Mouse (Mus musculus) lung, postnatal 0 days (tissue): ENCODE data around the gene Nup98. TPM values are rescaled to one million over a fixed set of nuclear protein-coding genes. Genes with fewer than 3 reads are reported as not detected.

Experiments
- ATAC-seq: fragments of 200-750 bp; cut with Nextera tagmentation; 2 replicates; pipeline ENCODE4 v1.8.0; 2017; ENCODE audit warnings: moderate library complexity
- DNase-seq: peaks from one replicate; pipeline ENCODE4 v3.0.0-alpha.2; 2016; ENCODE audit warnings: low spot score
- H3K27ac ChIP-seq: fragments of 300-500 bp; sonication (generic); 2 replicates; pipeline ENCODE4 v1.5.1; 2014; ENCODE audit warnings: antibody characterized with exemption, mild to moderate bottlenecking, low read length, mixed read lengths
- H3K27me3 ChIP-seq: fragments of 300-500 bp; sonication (generic); replicated peaks from 2 replicates; pipeline ENCODE4 v1.6.1; 2014; ENCODE audit warnings: low read length, mixed read lengths; ENCODE audit not compliant: insufficient read depth
- H3K36me3 ChIP-seq: fragments of 300-500 bp; sonication (generic); 2 replicates; pipeline ENCODE4 v1.6.1; 2014; ENCODE audit warnings: low read length, mixed read lengths; ENCODE audit not compliant: insufficient read depth
- H3K4me1 ChIP-seq: fragments of 300-500 bp; sonication (generic); 2 replicates; pipeline ENCODE4 v1.6.1; 2014; ENCODE audit warnings: antibody characterized with exemption, low read depth, low read length, mixed read lengths; ENCODE audit not compliant: insufficient read depth
- H3K4me2 ChIP-seq: fragments of 300-500 bp; sonication (generic); replicated peaks from 2 replicates; pipeline ENCODE4 v1.6.1; 2014; ENCODE audit warnings: low read depth, mild to moderate bottlenecking, low read length, moderate library complexity, mixed read lengths
- H3K4me3 ChIP-seq: fragments of 300-500 bp; sonication (generic); 2 replicates; pipeline ENCODE4 v1.5.1; 2014; ENCODE audit warnings: low read depth, low read length
- H3K9ac ChIP-seq: fragments of 300-500 bp; sonication (generic); replicated peaks from 2 replicates; pipeline ENCODE4 v1.6.1; 2014; ENCODE audit warnings: low read depth, mild to moderate bottlenecking
- H3K9me3 ChIP-seq: fragments of 300-500 bp; sonication (generic); 2 replicates; pipeline ENCODE4 v1.6.1; 2016; ENCODE audit warnings: low read length, mixed read lengths
- CTCF ChIP-seq: IDR thresholded peaks from 2 replicates; pipeline ENCODE4 v1.5.1; 2016; ENCODE audit warnings: antibody characterized with exemption, mild to moderate bottlenecking
- EP300 ChIP-seq: IDR thresholded peaks from 2 replicates; pipeline ENCODE4 v1.6.1; 2016; ENCODE audit warnings: antibody characterized with exemption, mild to moderate bottlenecking, control low read depth
- WGBS: fragments of 180-500 bp; shearing (Covaris S2); extraction: QIAGEN DNeasy Blood & Tissue Kit; methylation state at CpG from one replicate; pipeline ENCODE4 v1.1.7; 2014; 5-methylcytosine and 5-hydroxymethylcytosine counted together
- polyA plus RNA-seq: library from polyadenylated mRNA; unstranded; fragments of >200 nt; fragmentation: Nextera tagmentation; extraction: Ambion mirVana; gene quantifications from 2 replicates; pipeline ENCODE4 v1.2.1, GENCODE M21; 2015

Gene Nup98
- polyA plus RNA-seq: 15.5 and 17.0 TPM in 2 replicates

GRCm38 (mm10) chr7:102209756-102210721, at the start of gene Nup98, which contains the start of gene Pgap2:
Gene Nup98 (minus strand): TSS chr7:102210176.
Gene Pgap2 (plus strand): TSS chr7:102210208.
- H3K4me1 ChIP-seq: peaks cover 8% of the 10 kb centered on the region; the same call in 1 of the 2 replicates
- H3K9ac ChIP-seq: peak within 1 kb of the TSS; percentile 82
- H3K9me3 ChIP-seq: no peaks in the 10 kb centered on the region
- peak within 1 kb of the TSS; percentile 89 for H3K4me3 ChIP-seq
- TF ChIP-seq EP300 (no peak), CTCF (peak; percentile 41)
- WGBS: 0% methylated on average over 74 of the region's 87 CpGs
- H3K27ac ChIP-seq: peak within 1 kb of the TSS; percentile 96
- DNase-seq (peak; percentile 99), ATAC-seq (peak; percentile 97)
- peak within 1 kb of the TSS; percentile 81 for H3K4me2 ChIP-seq
- H3K36me3 ChIP-seq: no peaks in the 10 kb centered on the region
- no peaks in the 10 kb centered on the region for H3K27me3 ChIP-seq

- H3K4me3 ChIP-seq: no peak overlapping the region
- no peak for TF ChIP-seq CTCF
- TF ChIP-seq EP300: no peak
- ATAC-seq (no peak), DNase-seq (no peak)
- no peaks in the 10 kb centered on the region for H3K9me3 ChIP-seq
- no peaks in the 10 kb centered on the region for H3K27me3 ChIP-seq
- H3K9ac ChIP-seq: no peak overlapping the region
- WGBS: 58% methylated on average over 3 of the region's 3 CpGs
- no peak overlapping the region for H3K4me2 ChIP-seq
- H3K27ac ChIP-seq: no peak overlapping the region
- H3K36me3 ChIP-seq: no peaks in the 10 kb centered on the region
- H3K4me1 ChIP-seq: no peaks in the 10 kb centered on the region
Observed at GRCm38 (mm10) chr7:102258753-102259152, 48.8 kb upstream of the Nup98 start.

DNA sequence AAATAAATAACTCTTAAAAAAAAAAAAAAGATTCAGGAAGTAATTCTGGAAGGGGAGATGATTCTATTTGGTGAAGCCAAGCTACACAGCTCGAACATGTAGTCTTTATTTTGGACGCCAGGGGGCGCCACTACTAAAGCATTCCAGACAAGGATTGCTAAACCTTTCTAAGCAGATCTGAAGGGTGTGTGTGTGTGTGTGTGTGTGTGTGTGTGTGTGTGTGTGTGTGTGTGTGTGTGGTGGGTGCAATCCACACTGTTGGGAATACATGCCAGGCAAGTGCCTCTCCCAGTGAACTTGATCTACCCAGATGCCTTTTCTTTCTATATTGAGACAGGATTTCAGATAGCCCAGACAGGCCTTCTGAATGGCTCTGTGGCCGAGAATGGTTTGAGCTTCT, 48.2 kb upstream of the Nup98 start:
- Histone ChIP-seq H3K27ac (no peak overlapping the region), H3K27me3 (no peaks in the 10 kb centered on the region), H3K9ac (no peak overlapping the region), H3K4me3 (no peak overlapping the region), H3K4me1 (no peaks in the 10 kb centered on the region), H3K9me3 (no peaks in the 10 kb centered on the region), H3K36me3 (no peaks in the 10 kb centered on the region), H3K4me2 (no peak overlapping the region)
- WGBS: 17% methylated on average over 4 of the region's 4 CpGs
- peak; percentile 47; the same call in 1 of the 2 replicates for TF ChIP-seq EP300
- peak; percentile 86 for TF ChIP-seq CTCF
- peak; percentile 87 for DNase-seq
- peak; percentile 81 for ATAC-seq

- no peak overlapping the region for H3K4me2 ChIP-seq
- no peak overlapping the region for H3K27ac ChIP-seq
- ATAC-seq (no peak), DNase-seq (no peak)
- H3K4me1 ChIP-seq: no peaks in the 10 kb centered on the region
- H3K36me3 ChIP-seq: no peaks in the 10 kb centered on the region
- 71% methylated on average over 3 of the region's 3 CpGs for WGBS
- TF ChIP-seq CTCF (no peak), EP300 (no peak)
- no peak overlapping the region for H3K4me3 ChIP-seq
- H3K27me3 ChIP-seq: no peaks in the 10 kb centered on the region
- no peak overlapping the region for H3K9ac ChIP-seq
- H3K9me3 ChIP-seq: no peaks in the 10 kb centered on the region
Observed at GRCm38 (mm10) chr7:102256636-102257035, 46.7 kb upstream of the Nup98 start.

DNA sequence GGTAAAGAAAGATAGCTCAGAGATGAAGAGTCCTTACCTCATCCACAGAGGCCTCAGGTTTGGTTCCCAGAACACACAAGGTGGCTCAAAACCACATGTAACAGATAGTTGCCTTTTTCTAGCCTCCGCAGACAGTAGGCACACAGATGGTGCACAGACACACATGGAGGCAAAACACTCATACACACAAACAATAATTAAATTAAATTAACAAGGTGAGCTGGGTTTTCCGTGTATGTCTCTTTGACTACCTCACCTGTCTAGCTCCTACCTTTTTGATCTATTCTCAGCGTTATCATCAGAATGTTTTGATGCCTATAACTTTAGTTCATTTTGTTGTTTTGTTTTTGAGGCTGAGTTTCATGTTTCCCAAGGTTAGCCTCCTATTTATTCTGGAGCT, 46.0 kb upstream of the Nup98 start, which contains the start of gene Rhog:
TSS of gene Rhog (minus strand) at position 101 of the 400 bp plus-strand sequence.
- Histone ChIP-seq H3K4me1 (no peaks in the 10 kb centered on the region), H3K9me3 (no peaks in the 10 kb centered on the region), H3K9ac (no peak within 1 kb of the TSS), H3K27ac (no peak within 1 kb of the TSS), H3K4me2 (no peak within 1 kb of the TSS), H3K36me3 (no peaks in the 10 kb centered on the region), H3K4me3 (no peak within 1 kb of the TSS), H3K27me3 (no peaks in the 10 kb centered on the region)
- TF ChIP-seq EP300 (no peak), CTCF (no peak)
- no peak for DNase-seq
- WGBS: 74% methylated on average over 3 of the region's 3 CpGs
- ATAC-seq: no peak

DNA sequence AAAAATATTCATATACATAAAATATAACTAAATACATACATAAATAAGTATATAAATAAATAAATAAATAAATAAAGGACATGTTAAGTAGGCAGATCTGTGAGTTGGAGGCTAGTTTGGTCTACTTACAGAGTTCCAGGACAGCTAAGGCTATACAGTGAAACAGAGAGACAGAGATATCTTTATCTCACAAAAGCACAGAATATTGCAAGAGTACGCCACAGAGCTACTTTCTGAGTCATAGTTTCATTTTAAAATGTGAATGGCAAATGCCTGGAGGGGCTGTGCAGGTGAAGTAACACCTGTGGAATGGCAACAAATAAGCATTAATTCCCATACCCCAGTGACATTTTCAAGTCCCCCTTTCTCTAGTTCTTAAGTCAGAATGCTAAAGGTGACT, 43.7 kb upstream of the Nup98 start:
- TF ChIP-seq EP300 (no peak), CTCF (no peak)
- 87% methylated on average over 1 of the region's 1 CpGs for WGBS
- Histone ChIP-seq H3K36me3 (no peaks in the 10 kb centered on the region), H3K4me3 (no peak overlapping the region), H3K27ac (no peak overlapping the region), H3K4me1 (peaks cover 4% of the 10 kb centered on the region; the same call in 1 of the 2 replicates), H3K4me2 (no peak overlapping the region), H3K27me3 (no peaks in the 10 kb centered on the region), H3K9me3 (no peaks in the 10 kb centered on the region), H3K9ac (no peak overlapping the region)
- DNase-seq: no peak
- no peak for ATAC-seq
